Mouse (Mus musculus) gastrocnemius, postnatal 14 days (tissue): ENCODE data around the gene Cox16. TPM values are rescaled to one million over a fixed set of nuclear protein-coding genes. Genes with fewer than 3 reads are reported as not detected.
"Not testable (repeated sequence)": the region's sequence is repeated elsewhere in the genome, so short reads cannot be mapped to it uniquely, and the experiment has no call there.

Experiments
- DNase-seq: peaks from one replicate; pipeline ENCODE4 v3.0.0; 2021; ENCODE audit warnings: mixed read lengths
- intact Hi-C: fragments of 180-260 bp; cut with DNase I; formaldehyde crosslinking; loops from one replicate; pipeline ENCODE4 v1.15.1; 2025; ENCODE audit warnings: low total_unique reads
- long read RNA-seq, 2 experiments: library from polyadenylated mRNA; stranded (forward); transcript quantifications; one replicate each; pipeline ENCODE4 v2.0.0; 2021
- total RNA-seq, 2 experiments: library from RNA; stranded (reverse); gene quantifications; 2 replicates each; pipeline ENCODE4 v1.2.3; 2021

The Cox16 gene
- total RNA-seq = 10 to 100 TPM; 79.1 to 82.2 TPM
- long read RNA-seq, experiment 1, transcript Cox16-201 (4 exons, 2,007 nt) = minor isoform, 19 of 46 reads
- long read RNA-seq, experiment 1, transcript Cox16-202 (4 exons, 668 nt) = major isoform, 23 of 46 reads
- long read RNA-seq, experiment 1, partial matches to known transcripts = 1 of 46 reads
- long read RNA-seq, experiment 1, other reads (novel, unspliced or antisense) = 1 of 46 reads
- long read RNA-seq, experiment 2, transcript Cox16-202 (4 exons, 668 nt) = major isoform, 29 of 61 reads
- long read RNA-seq, experiment 2, transcript Cox16-206 (4 exons, 431 nt) = minor isoform, 10 of 61 reads
- long read RNA-seq, experiment 2, transcript Cox16-201 (4 exons, 2,007 nt) = minor isoform, 18 of 61 reads
- long read RNA-seq, experiment 2, partial matches to known transcripts = 0 of 61 reads
- long read RNA-seq, experiment 2, other reads (novel, unspliced or antisense) = 2 of 61 reads

GRCm38 (mm10) chr12:81484727-81485191 lies at the start of gene Cox16:
Cox16 (minus strand) TSS chr12:81485127.
- DNase-seq = peak; percentile 89
- intact Hi-C loops = no loop called here

- no peak for DNase-seq
- intact Hi-C loops = no loop called here
Measured at GRCm38 (mm10) chr12:81533029-81533419, 48.1 kb upstream of the Cox16 start.

GRCm38 (mm10) chr12:81532316-81533028 lies 47.5 kb upstream of the Cox16 start, which contains the start of the genes Gm20498 and Synj2bp:
Gm20498 (minus strand) TSS chr12:81532905.
Synj2bp (minus strand) TSS chr12:81532911.
- peak; percentile 82 for DNase-seq
- intact Hi-C loops = no loop called here

GRCm38 (mm10) chr12:81530587-81530986 lies 45.7 kb upstream of the Cox16 start:
- intact Hi-C loops = not testable (repeated sequence)

GRCm38 (mm10) chr12:81496906-81497305 lies 12.0 kb upstream of the Cox16 start:
- intact Hi-C loops, DNase-seq: not testable (repeated sequence)

More at GRCm38 (mm10) chr12:81530587-81530986, 45.7 kb upstream of the Cox16 start:
- DNase-seq = not testable (repeated sequence)

GRCm38 (mm10) chr12:81490491-81490890 lies 5.6 kb upstream of the Cox16 start:
- intact Hi-C loops = no loop called here
- DNase-seq = no peak

GRCm38 (mm10) chr12:81485311-81485710 lies 384 bp upstream of the Cox16 start:
- intact Hi-C loops = no loop called here
- no peak for DNase-seq

- DNase-seq = no peak
- intact Hi-C loops = no loop called here
Measured at GRCm38 (mm10) chr12:81484212-81484611, 715 bp downstream of the Cox16 start.

GRCm38 (mm10) chr12:81483656-81484055 lies 1.3 kb downstream of the Cox16 start:
- DNase-seq = no peak
- intact Hi-C loops = no loop called here

GRCm38 (mm10) chr12:81459051-81459450 lies 25.9 kb downstream of the Cox16 start:
- intact Hi-C loops, DNase-seq: not testable (repeated sequence)

- DNase-seq, intact Hi-C loops: not testable (repeated sequence)
Measured at GRCm38 (mm10) chr12:81438985-81439384, 45.9 kb downstream of the Cox16 start.

- not testable (repeated sequence) for DNase-seq
Measured at GRCm38 (mm10) chr12:81434778-81435177, 50.1 kb downstream of the Cox16 start.

GRCm38 (mm10) chr12:81421846-81422245 lies 63.1 kb downstream of the Cox16 start, which contains the start of gene Adam4:
Adam4 (minus strand) TSS chr12:81421946.
- intact Hi-C loops = no loop called here
- DNase-seq = no peak

More at GRCm38 (mm10) chr12:81434778-81435177, 50.1 kb downstream of the Cox16 start:
- intact Hi-C loops = not testable (repeated sequence)

GRCm38 (mm10) chr12:81413211-81413610 lies 71.7 kb downstream of the Cox16 start:
- no peak for DNase-seq
- intact Hi-C loops = no loop called here

GRCm38 (mm10) chr12:81408966-81409365 lies 76.0 kb downstream of the Cox16 start:
- intact Hi-C loops = no loop called here
- DNase-seq = no peak

GRCm38 (mm10) chr12:81402187-81402586 lies 82.7 kb downstream of the Cox16 start:
- intact Hi-C loops = loop anchor here (5.0 kb wide), 1 partner anchor 420 kb away; no protein-coding TSS in a partner anchor
- DNase-seq = peak; percentile 32

GRCm38 (mm10) chr12:81379364-81379763 lies 105.6 kb downstream of the Cox16 start, which contains the start of gene Gm4787:
Gm4787 (minus strand) TSS chr12:81379464.
- intact Hi-C loops, DNase-seq: not testable (repeated sequence)

GRCm38 (mm10) chr12:81333841-81334240 lies 151.1 kb downstream of the Cox16 start:
- no peak for DNase-seq
- intact Hi-C loops = no loop called here

GRCm38 (mm10) chr12:81332875-81333421 lies 152.0 kb downstream of the Cox16 start, which contains the start of gene Slc8a3:
Slc8a3 (minus strand) TSS chr12:81333180.
- intact Hi-C loops = no loop called here

More at GRCm38 (mm10) chr12:81332875-81333421, 152.0 kb downstream of the Cox16 start, which contains the start of gene Slc8a3:
- peak; percentile 48 for DNase-seq
